Mouse (Mus musculus) spleen, embryonic (tissue): Measurements from ENCODE around the gene Dkk2.

ENCODE experiments used
- CTCF ChIA-PET: fragments of 350-600 bp; sonication (Branson Sonifier 250); formaldehyde crosslinking; loops from one replicate; lab custom pipeline; 2022; lab: Charles Lee

Gene Dkk2

DNA sequence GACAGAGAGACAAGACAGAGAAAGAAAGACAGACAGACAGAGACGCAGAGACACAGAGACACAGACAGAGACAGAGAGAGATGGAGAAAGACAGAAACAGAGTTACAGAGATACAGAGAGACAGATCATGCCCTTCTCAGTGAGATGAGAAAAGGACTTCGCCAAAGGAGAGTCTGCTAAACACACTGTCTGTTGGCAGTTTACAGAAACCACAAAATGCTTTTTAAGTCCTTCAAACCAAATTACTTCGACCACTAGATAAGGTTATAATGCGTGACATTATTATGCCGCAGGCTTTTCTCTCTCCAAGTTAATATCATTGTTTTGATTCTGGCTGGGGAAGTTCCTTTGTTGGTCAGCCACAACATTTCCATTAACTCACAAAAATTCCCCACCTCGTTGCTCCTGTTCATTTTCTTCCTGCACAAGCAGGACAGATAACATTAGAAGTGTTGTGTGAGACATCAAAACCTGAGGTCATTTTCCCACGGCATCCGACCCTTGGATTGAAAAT, 40.2 kb downstream of the Dkk2 start:
- CTCF ChIA-PET, result no interaction called here

GRCm38 (mm10) chr3:132129730-132130274, 44.7 kb downstream of the Dkk2 start:
- CTCF ChIA-PET, result no interaction called here

GRCm38 (mm10) chr3:132130781-132131180, 45.7 kb downstream of the Dkk2 start:
- CTCF ChIA-PET, result no interaction called here

GRCm38 (mm10) chr3:132131939-132132338, 46.8 kb downstream of the Dkk2 start:
- CTCF ChIA-PET, result no interaction called here

DNA sequence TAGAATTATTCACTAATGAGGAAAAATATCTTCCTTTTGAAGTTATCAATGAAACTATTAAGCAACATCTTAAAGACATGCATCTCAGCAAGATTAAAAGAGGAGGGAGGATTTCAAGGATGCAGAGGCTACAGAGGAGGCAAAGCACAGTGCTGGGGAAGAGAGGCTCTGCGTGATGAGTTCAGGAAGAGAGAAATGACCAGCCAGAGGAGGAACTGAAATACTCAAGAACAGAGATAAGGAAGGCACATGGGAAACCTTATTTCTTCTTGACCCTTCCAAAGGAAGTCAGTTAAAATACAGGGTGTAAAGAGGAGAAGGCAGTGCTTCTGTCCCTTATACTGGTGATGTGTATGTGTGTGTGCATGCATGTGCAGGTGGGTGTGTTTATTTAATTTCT, 49.4 kb downstream of the Dkk2 start:
- CTCF ChIA-PET, result no interaction called here

GRCm38 (mm10) chr3:132137802-132138378, 52.8 kb downstream of the Dkk2 start:
- CTCF ChIA-PET, result no interaction called here

DNA sequence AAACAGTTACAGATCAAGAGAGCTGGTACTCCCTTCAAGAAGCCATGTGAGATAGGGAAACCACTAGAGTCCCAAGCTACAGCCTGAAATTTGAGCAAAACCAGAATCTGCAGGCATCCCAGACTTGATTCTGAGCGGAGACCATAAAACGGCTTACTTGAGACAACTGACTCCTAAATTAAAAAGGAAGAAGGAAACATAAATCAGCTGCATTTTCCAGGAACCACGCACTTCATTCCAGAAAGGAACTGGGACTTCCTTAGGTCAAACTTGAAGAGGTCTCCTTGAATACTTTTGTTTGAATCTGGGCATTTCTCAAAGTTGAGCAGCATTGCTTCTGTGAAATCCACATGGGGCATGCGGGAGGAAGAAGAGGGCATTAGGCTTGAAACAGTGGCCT, 55.9 kb downstream of the Dkk2 start:
- CTCF ChIA-PET, result no interaction called here

GRCm38 (mm10) chr3:132149446-132150025, 64.4 kb downstream of the Dkk2 start:
- CTCF ChIA-PET, result no interaction called here

GRCm38 (mm10) chr3:132158817-132159216, 73.7 kb downstream of the Dkk2 start:
- CTCF ChIA-PET, result no interaction called here

DNA sequence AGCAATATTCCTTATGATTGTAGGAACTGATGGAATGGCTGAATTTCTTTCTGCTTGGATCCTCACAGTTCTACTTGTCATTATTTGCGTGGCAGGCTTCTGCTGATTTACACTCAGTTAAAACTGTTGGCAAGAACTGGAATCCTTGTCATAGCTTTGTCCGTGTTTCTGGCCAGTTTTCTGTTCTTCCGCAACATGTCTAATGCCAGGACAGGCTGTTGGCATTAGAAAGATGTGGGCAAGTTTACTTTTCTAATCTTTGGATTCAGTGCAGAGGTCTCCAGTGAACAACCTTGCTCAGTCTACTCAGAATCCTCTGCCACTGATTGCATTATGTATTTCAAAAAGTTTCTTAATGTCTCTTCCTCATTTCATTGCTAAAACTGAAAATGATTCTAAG, 83.8 kb downstream of the Dkk2 start:
- CTCF ChIA-PET, result no interaction called here

DNA sequence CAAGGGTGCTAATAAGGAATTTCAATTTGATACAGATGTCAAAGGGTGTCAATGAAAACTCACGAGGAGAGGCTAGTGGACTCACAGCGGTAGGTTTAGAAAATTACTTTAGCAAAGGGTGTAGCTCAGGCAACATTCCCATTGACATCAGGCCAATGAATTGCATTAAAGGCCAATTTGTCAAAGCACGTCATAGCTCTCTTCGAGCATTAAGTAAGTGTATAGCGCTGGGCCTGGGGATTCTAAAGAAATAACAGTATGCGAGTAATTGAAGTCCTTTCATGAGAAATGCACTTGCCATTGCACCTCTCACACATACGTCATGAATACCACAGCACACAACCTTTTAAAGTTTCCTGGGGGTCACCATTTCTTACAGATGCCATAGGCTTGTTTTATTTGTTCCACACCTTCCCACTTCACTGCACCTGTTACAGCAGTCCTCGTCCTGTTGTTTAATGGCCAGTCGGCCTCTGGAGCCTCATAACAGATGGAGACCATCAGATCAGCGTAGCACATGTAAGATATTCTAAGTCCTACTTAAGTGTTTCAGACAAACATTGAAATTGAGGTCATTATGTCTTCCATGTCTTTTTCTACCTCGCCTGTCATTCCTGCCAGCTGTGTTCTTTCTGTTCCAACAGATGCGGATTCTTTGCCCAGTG, 101.9 kb downstream of the Dkk2 start:
- CTCF ChIA-PET, result no interaction called here

DNA sequence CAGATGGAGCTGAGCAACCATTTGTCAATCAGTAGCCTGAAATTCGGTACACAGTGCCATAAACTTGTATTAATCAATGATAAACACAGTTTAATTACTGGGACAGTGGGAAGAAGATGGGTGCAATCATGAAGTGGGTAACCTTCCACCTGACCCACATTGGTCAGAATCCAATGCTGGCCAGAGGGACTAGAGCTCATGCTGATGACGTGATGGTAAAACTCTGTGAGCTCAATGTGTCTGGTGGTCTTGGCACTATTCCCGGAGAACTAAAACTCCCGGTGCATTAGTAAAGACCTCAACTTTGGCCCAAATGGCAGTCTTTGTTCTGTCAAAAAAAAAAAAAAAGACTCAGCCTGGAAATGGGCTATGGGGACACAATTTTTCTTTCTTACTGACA, 116.9 kb downstream of the Dkk2 start:
- CTCF ChIA-PET, result no interaction called here

GRCm38 (mm10) chr3:132202665-132203064, 117.6 kb downstream of the Dkk2 start:
- CTCF ChIA-PET, result no interaction called here

DNA sequence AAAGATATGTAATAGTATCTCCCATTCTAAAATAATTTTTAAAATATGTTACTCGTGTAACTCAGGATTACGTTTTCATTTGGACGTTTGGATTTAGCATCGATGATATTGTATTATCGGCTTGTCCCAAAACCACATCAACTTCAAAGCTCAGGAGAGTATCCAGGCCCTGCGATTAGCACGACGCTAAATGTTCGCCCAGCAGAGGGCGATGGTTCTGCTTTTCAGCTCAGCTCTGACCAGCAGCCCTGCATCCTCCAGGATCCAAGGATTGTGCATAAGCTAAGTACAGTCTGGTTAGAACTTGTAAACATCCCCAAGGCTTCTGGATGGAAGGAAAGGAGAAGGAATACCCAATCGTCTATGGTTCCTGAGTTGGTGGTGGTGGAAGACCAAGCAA, 122.4 kb downstream of the Dkk2 start:
- CTCF ChIA-PET, result no interaction called here

DNA sequence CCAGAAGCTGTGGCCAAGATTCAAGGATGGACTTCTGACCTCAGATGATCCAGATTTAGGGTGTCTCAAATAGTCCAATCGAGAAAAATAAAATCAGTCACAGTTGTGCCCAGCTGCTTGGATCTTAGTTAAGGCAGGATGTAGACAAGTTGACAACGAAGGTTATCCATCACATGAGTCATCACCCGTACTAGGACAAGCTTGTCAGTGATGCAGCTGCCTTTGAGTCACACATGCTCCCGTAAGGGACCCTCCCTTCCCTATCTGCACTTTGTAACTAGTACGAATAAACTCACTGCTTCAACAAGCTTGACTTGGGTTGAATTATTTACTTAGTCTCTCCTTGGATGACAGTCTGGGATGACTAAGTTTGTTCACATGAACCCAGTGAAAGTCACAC, 126.2 kb downstream of the Dkk2 start:
- CTCF ChIA-PET, result no interaction called here

- CTCF ChIA-PET, result no interaction called here
Measured at GRCm38 (mm10) chr3:132219977-132220487, 134.9 kb downstream of the Dkk2 start.

- CTCF ChIA-PET, result no interaction called here
Measured at GRCm38 (mm10) chr3:132227622-132228021, 142.5 kb downstream of the Dkk2 start.
